Mouse (Mus musculus) small intestine, adult 2 months (tissue): Measurements from ENCODE around the gene Gdf10.

Source experiments
- CTCF ChIP-seq: fragments of 200-500 bp; IDR thresholded peaks from 2 replicates; pipeline ENCODE4 v1.5.1; 2012; ENCODE audit warnings: low read depth, mild to moderate bottlenecking, control low read depth, inconsistent platforms, low read length, moderate library complexity, mixed read lengths; ENCODE audit not compliant: insufficient replicate concordance, insufficient read length; ENCODE audit errors: extremely low read depth
- POLR2A ChIP-seq: fragments of 200-500 bp; IDR thresholded peaks from 2 replicates; pipeline ENCODE4 v1.6.1; 2012; ENCODE audit warnings: low read depth, mild to moderate bottlenecking, control low read depth, inconsistent platforms, low read length, moderate library complexity

GRCm38 (mm10) chr14:33958186-33958585 lies 34.8 kb downstream of the Gdf10 start:
- no peak for TF ChIP-seq CTCF
- TF ChIP-seq POLR2A = no peak
